18 mouse cellular contexts compared by ENCODE assay signal in the genomic region with DNA sequence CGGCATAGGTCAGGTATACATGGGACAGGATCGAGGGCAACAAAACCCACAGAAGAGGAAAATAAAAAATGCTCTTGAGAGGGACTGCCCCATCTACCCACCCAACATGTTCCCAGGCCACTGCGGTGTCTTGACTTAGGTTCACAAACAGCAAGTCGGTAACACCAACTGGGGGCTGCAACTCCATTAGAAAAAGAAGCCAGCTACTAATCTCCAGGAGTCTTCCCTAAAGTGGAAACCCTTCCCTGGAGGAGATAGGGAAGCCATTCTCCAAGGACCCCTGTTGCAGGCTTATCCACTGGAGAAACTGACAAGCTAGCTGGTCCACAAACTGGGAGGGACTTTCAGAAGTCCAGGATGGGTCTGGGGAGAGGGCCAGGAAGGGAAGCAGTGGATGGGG. TPM values are rescaled to one million over a fixed set of nuclear protein-coding genes. Genes with fewer than 3 reads are reported as not detected.
A peak's percentile ranks its signal among the peaks of the same experiment; 100 is the strongest.
DNase-seq lines count a peak whose midpoint lies in the region; ATAC-seq lines count a peak whose summit lies in the region.
"Had no signal": no experiment of that assay in that cellular context is flagged by ENCODE, and none has a peak within 500 bp of the region (broad histone marks: within the 10 kb centered on the region; RNA-seq: fewer than 3 reads in every experiment).

No protein-coding gene starts in this region.

- no peak for ATAC-seq in hindbrain, embryonic 14.5 days (ENCODE audit: low FRiP score)
- no peak for ATAC-seq in midbrain, embryonic 12.5 days (ENCODE audit: low FRiP score, low read depth)
- no peak for ATAC-seq in midbrain, embryonic 16.5 days

- 41% methylated on average over 4 of the region's 4 CpGs for WGBS in hindbrain, embryonic 10.5 days
- 24% methylated on average over 4 of the region's 4 CpGs for WGBS in hindbrain, embryonic 14.5 days
- 20% methylated on average over 4 of the region's 4 CpGs for WGBS in midbrain, embryonic 12.5 days
- 28% methylated on average over 4 of the region's 4 CpGs for WGBS in midbrain, embryonic 16.5 days
- WGBS in embryonic facial prominence, embryonic 10.5 days: 36% methylated on average over 4 of the region's 4 CpGs

- no peak for DNase-seq in hindbrain, embryonic 10.5 days (ENCODE audit: low spot score)
- DNase-seq in hindbrain, embryonic 14.5 days (ENCODE audit: low spot score): no peak
- DNase-seq in embryonic facial prominence, embryonic 10.5 days (ENCODE audit: low spot score): no peak
- no peak for DNase-seq in MN1 (ENCODE audit: low spot score)
- DNase-seq in frontal cortex, adult 2 months (ENCODE audit: extremely low spot score in 1 of 2, low spot score in 1 of 2): no peak
- DNase-seq: adrenal gland, adult 2 months; adrenal gland, postnatal 25 days; cerebellum, adult 18-20 months; cerebellum, adult 9-11 months; forebrain, postnatal 0 days; gastrocnemius, adult 2 months; gastrocnemius, postnatal 25 days had no signal

- H3K4me1 ChIP-seq in hindbrain, embryonic 10.5 days (replicated peaks): peaks cover 86% of the 10 kb centered on the region
- H3K4me1 ChIP-seq in hindbrain, embryonic 14.5 days (replicated peaks; ENCODE audit: control insufficient read depth, insufficient read depth, low read length): peaks cover 20% of the 10 kb centered on the region
- peaks cover 63% of the 10 kb centered on the region for H3K4me1 ChIP-seq in midbrain, embryonic 12.5 days
- peaks cover 24% of the 10 kb centered on the region for H3K4me1 ChIP-seq in midbrain, embryonic 16.5 days (ENCODE audit: control insufficient read depth, insufficient read depth, low read length)
- peaks cover 74% of the 10 kb centered on the region for H3K4me1 ChIP-seq in embryonic facial prominence, embryonic 10.5 days

- H3K4me2 ChIP-seq in hindbrain, embryonic 14.5 days (replicated peaks): no peak overlapping the region
- peak overlapping the region; percentile 29; the same call in 1 of the 2 replicates for H3K4me2 ChIP-seq in midbrain, embryonic 12.5 days (replicated peaks)
- H3K4me2 ChIP-seq in midbrain, embryonic 16.5 days (ENCODE audit: low read length): no peak overlapping the region

- H3K4me3 ChIP-seq in hindbrain, embryonic 10.5 days: no peak overlapping the region
- H3K4me3 ChIP-seq in hindbrain, embryonic 14.5 days (replicated peaks; ENCODE audit: low read length): no peak overlapping the region
- H3K4me3 ChIP-seq in midbrain, embryonic 12.5 days: no peak overlapping the region
- no peak overlapping the region for H3K4me3 ChIP-seq in midbrain, embryonic 16.5 days (ENCODE audit: low read depth, low read length)
- H3K4me3 ChIP-seq in embryonic facial prominence, embryonic 10.5 days: no peak overlapping the region
- H3K4me3 ChIP-seq: forebrain, embryonic 12.5 days; gastrocnemius, adult 2 months; heart, embryonic 12.5 days; hindbrain, embryonic 12.5 days had no signal

- no peaks in the 10 kb centered on the region for H3K9me3 ChIP-seq in hindbrain, embryonic 10.5 days
- H3K9me3 ChIP-seq in hindbrain, embryonic 14.5 days (ENCODE audit: control insufficient read depth, low read length): no peaks in the 10 kb centered on the region
- H3K9me3 ChIP-seq in midbrain, embryonic 12.5 days: no peaks in the 10 kb centered on the region
- no peaks in the 10 kb centered on the region for H3K9me3 ChIP-seq in midbrain, embryonic 16.5 days (replicated peaks; ENCODE audit: control insufficient read depth, low read length, poor library complexity, severe bottlenecking)
- H3K9me3 ChIP-seq in embryonic facial prominence, embryonic 10.5 days: no peaks in the 10 kb centered on the region
- H3K9me3 ChIP-seq: forebrain, embryonic 12.5 days; hindbrain, embryonic 12.5 days had no signal

- peaks cover 10% of the 10 kb centered on the region; the same call in 1 of the 2 replicates for H3K36me3 ChIP-seq in hindbrain, embryonic 10.5 days
- no peaks in the 10 kb centered on the region for H3K36me3 ChIP-seq in hindbrain, embryonic 14.5 days (replicated peaks; ENCODE audit: control insufficient read depth, insufficient read depth)
- H3K36me3 ChIP-seq in midbrain, embryonic 12.5 days: no peaks in the 10 kb centered on the region
- no peaks in the 10 kb centered on the region for H3K36me3 ChIP-seq in midbrain, embryonic 16.5 days (ENCODE audit: control insufficient read depth, insufficient read depth, low read length)
- no peaks in the 10 kb centered on the region for H3K36me3 ChIP-seq in embryonic facial prominence, embryonic 10.5 days (replicated peaks)
- H3K36me3 ChIP-seq: forebrain, embryonic 12.5 days; heart, embryonic 12.5 days; hindbrain, embryonic 12.5 days had no signal

- H3K9ac ChIP-seq in hindbrain, embryonic 14.5 days: no peak overlapping the region
- peak overlapping the region; percentile 31; the same call in 1 of the 2 replicates for H3K9ac ChIP-seq in midbrain, embryonic 12.5 days (replicated peaks)
- no peak overlapping the region for H3K9ac ChIP-seq in midbrain, embryonic 16.5 days (ENCODE audit: low read depth, low read length)
- H3K9ac ChIP-seq: forebrain, postnatal 0 days; heart, embryonic 12.5 days; hindbrain, embryonic 12.5 days had no signal

- H3K27ac ChIP-seq in hindbrain, embryonic 10.5 days: peak overlapping the region; percentile 87
- no peak overlapping the region for H3K27ac ChIP-seq in hindbrain, embryonic 14.5 days
- peak overlapping the region; percentile 87 for H3K27ac ChIP-seq in midbrain, embryonic 12.5 days (replicated peaks)
- H3K27ac ChIP-seq in midbrain, embryonic 16.5 days (ENCODE audit: low read length): no peak overlapping the region
- H3K27ac ChIP-seq in embryonic facial prominence, embryonic 10.5 days (replicated peaks): peak overlapping the region; percentile 78; the same call in 1 of the 2 replicates
- H3K27ac ChIP-seq: forebrain, embryonic 12.5 days; gastrocnemius, adult 2 months had no signal

- H3K27me3 ChIP-seq in hindbrain, embryonic 10.5 days (ENCODE audit: insufficient read depth, poor library complexity, severe bottlenecking): peaks cover 96% of the 10 kb centered on the region
- peaks cover 72% of the 10 kb centered on the region for H3K27me3 ChIP-seq in hindbrain, embryonic 14.5 days (ENCODE audit: control insufficient read depth, insufficient read depth, low read length)
- H3K27me3 ChIP-seq in midbrain, embryonic 12.5 days: peaks cover 84% of the 10 kb centered on the region
- peaks cover 56% of the 10 kb centered on the region for H3K27me3 ChIP-seq in midbrain, embryonic 16.5 days (ENCODE audit: control insufficient read depth, insufficient read depth, low read depth, low read length)
- H3K27me3 ChIP-seq in embryonic facial prominence, embryonic 10.5 days (replicated peaks; ENCODE audit: low read depth, poor library complexity, severe bottlenecking): peaks cover 98% of the 10 kb centered on the region

RNA-seq across cellular contexts. Expression of a gene that starts 21.4 kb away (rescaled TPM):
- polyA plus RNA-seq in hindbrain, embryonic 10.5 days (2016; fragmentation: Nextera tagmentation; extraction: Ambion mirVana): 2.3 and 2.6 TPM in 2 replicates
- 0.24 and 0.61 TPM in 2 replicates for polyA plus RNA-seq in hindbrain, embryonic 14.5 days (2014; fragmentation: Nextera tagmentation; extraction: Ambion mirVana)
- 4.4 and 5.7 TPM in 2 replicates for polyA plus RNA-seq in midbrain, embryonic 12.5 days (2016; fragmentation: Nextera tagmentation; extraction: Ambion mirVana)
- 2.3 and 4.4 TPM in 2 replicates for polyA plus RNA-seq in midbrain, embryonic 16.5 days (2015; fragmentation: Nextera tagmentation; extraction: Ambion mirVana)
- polyA plus RNA-seq in embryonic facial prominence, embryonic 10.5 days (2016; fragmentation: Nextera tagmentation; extraction: Ambion mirVana): 1.5 and 2.6 TPM in 2 replicates
- 0.02 TPM in 1 of 2 replicates, not detected in the other for polyA plus RNA-seq in frontal cortex, adult 2 months (2012; rRNA removed)
- polyA plus RNA-seq: adrenal gland, adult 2 months; forebrain, postnatal 0 days; heart, embryonic 16.5 days had no signal

Comparison
In these comparisons a context has a peak if more than half of its experiments do, and no peak if none do; other contexts are left out.
1. H3K27ac ChIP-seq: peak in hindbrain, embryonic 10.5 days (single experiment), midbrain, embryonic 12.5 days (single experiment) and embryonic facial prominence, embryonic 10.5 days (single experiment); none in hindbrain, embryonic 14.5 days (single experiment) and midbrain, embryonic 16.5 days (single experiment).